Mouse (Mus musculus) cerebellum, postnatal 10 days (tissue): Measurements from ENCODE around the gene Iffo2.

ENCODE experiments used
- DNase-seq, 2 experiments: peaks; one replicate each; pipeline ENCODE4 v3.0.0; 2021; ENCODE audit warnings: mixed read lengths in 2 of 2

Iffo2 gene

GRCm38 (mm10) chr4:139535127-139535695 is 4.9 kb downstream of the Iffo2 start:
- no peak for DNase-seq

DNA sequence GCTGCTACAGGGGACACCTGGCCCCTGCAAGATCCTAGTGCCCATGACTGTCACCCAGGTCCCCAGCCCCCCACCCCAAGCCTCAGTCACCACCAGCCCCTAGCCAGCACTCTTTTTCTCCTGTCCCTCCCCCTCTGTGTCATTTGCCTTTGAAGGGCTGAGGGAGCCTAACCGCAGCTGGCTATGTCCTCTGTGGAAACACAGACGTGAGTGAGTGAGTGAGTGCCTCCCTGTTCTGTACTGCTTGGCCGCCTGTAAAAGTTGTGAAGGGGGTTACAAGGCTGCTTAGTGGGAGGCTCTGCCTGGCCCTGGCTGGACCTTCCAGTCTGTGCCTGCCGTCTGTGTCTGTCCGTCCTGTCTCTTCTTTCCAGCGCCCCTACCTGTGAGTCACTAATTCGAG is 5.4 kb downstream of the Iffo2 start:
- DNase-seq, result no peak

DNA sequence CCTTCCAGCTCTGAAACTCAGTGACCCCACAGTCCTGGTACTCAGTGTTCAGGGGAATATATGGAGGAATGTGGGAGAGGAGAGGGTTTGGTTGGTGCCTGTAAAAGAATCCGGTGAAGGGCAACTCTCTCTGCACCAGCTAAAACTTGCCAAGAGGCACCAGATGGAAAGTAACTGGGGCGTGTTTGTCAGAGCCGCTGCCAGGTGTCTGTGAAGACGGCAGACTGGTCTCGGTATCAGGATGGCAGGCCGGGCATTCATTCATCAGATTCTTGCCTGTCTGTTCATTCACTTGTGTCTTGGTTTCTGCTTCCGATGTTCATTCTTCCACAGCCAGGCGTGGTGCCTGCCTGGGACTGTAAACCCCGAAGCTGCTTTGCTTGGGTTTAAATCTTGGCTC is 6.4 kb downstream of the Iffo2 start:
- peak; percentile 70 to 76 for DNase-seq

- no peak for DNase-seq
These were observed 10.4 kb downstream of the Iffo2 start for GRCm38 (mm10) chr4:139540784-139541183.

DNA sequence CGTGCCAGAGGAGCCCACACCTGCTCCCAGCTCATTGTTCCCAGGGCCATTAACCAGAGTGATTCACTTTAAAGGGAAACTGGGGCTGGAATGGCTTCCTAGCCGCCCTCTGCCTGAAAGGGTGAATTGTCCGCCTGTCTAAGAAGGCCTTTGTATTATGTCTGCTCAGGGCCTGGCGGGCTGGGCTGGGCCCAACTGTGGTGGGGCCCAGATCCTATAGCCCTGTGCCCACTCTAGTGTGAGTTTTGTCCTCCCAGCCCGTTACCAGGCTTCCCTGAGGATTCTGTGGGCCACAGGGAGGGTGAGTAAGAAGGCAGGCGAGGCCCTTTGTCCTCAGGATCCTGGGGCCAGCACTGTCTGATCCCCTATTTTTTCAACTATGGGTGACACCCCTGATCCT is 15.4 kb downstream of the Iffo2 start:
- DNase-seq, result no peak

GRCm38 (mm10) chr4:139549448-139549847 is 19.1 kb downstream of the Iffo2 start:
- no peak for DNase-seq

GRCm38 (mm10) chr4:139555235-139555634 is 24.9 kb downstream of the Iffo2 start:
- DNase-seq, result no peak

DNA sequence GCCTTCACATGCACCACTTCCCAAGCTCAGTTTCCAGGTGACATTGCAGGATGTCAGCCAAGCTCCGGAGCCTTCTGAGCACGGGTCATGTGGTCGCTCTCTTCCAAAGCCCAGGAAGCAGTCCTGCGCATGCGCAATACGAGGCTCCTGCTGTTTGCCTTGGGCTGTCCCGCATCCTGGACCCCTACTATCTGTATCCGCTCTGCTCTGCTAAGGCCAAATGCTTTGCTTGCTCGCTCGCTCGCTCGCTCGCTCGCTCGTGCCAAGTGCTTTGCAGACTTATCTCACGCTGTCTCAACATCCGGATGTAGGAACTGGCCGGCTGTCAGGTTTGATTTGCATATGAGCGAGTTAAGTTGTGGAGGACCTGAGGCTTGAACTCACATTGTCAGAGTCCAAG is 25.6 kb downstream of the Iffo2 start:
- peak; percentile 74 to 75 for DNase-seq

DNA sequence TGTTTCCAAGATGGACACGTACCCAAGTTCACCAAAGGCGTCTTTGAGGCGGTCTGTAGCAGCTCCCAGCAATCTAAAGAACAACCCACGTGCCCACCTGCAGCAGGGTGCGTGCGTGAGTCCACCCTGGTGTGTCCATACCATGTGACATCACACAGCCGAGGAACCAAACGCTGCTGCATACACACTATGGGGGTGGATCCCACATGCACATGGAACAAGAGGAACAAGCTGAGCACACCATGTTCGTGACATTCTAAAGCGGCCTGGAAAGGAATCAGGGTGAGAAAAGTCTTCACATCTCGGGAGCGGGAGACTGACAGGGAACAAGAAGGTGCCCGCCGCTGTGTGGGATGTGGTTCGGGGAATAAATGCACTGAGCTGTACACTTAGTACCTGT is 38.0 kb downstream of the Iffo2 start:
- DNase-seq, result no peak

GRCm38 (mm10) chr4:139570756-139571155 is 40.4 kb downstream of the Iffo2 start:
- DNase-seq, result peak; percentile 42 to 55

DNA sequence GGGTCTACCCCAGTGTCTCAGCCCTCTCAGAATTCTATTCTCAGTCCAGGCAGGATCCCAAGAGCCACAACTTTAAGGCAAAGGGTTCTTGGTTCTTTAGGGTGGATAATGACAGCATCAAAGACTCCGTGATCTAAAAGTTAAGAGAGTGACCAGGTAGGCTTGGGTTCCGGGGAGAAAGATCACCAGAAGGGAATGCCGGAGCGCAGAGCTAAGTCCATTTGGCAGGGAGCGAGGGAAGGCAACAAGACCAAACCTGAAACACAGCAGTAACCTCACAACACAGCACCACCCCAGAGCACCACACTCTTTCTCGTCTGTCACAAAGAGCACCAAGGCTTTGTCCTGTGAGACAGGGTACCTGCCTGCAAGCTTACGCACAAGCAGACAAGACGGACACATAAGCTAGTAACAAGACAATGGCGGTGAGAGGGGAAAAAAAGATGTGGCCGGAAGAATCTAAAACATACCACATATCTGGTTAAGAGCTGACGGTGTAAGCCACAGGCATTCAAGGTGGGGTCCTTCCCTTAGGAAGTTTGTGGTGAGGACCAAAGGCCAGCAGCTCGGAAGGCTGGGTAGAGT is 42.7 kb downstream of the Iffo2 start:
- peak in 1 of 2 experiments; percentile 17 for DNase-seq

GRCm38 (mm10) chr4:139574156-139574798 is 43.9 kb downstream of the Iffo2 start:
- peak; percentile 99 to 100 for DNase-seq

GRCm38 (mm10) chr4:139574799-139575672 is 44.7 kb downstream of the Iffo2 start:
- DNase-seq, result peak; percentile 76 to 82

DNA sequence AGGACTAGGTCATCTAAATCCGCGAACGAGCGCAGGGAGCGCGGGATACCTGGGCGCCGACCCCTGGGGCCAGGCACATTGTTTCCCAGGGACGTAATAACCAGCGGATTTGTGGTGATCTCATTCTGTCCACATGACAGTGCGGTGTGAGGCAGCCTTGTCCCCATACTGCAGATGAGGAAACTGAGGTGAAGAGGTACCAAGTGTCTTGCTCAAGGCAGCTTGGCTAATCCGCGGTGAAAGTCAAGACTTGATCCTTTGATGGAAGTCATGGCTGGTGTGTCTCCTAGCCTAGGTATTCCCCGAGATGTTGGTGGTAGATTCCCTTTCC is 45.3 kb downstream of the Iffo2 start:
- DNase-seq, result no peak

GRCm38 (mm10) chr4:139576251-139576880 is 46.0 kb downstream of the Iffo2 start:
- DNase-seq, result peak; percentile 50 to 59

- peak in 1 of 2 experiments; percentile 33 for DNase-seq
These were observed 46.7 kb downstream of the Iffo2 start for GRCm38 (mm10) chr4:139577006-139577405.

DNA sequence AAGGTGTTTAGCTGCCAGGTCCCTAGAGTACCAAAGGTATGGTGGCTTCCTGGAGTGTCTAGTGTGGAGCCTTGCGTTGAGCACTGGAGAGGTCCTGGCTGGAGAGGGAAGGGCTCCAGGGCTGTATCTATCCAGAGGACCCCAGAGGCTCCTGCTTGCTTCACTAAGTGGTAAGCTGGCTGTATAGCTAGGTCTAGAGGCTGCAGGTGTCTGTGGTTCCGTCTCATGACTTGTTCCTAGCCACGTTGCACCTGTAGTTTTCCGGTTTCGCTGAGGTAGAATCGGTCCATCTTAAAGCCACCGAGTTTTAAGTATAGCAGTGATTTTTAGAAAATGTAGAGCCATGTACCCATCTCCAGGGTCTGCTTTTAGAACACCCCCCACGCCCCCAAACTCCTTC is 48.0 kb downstream of the Iffo2 start:
- no peak for DNase-seq

GRCm38 (mm10) chr4:139579003-139579402 is 48.7 kb downstream of the Iffo2 start:
- DNase-seq, result no peak

- no peak for DNase-seq
These were observed 49.1 kb downstream of the Iffo2 start for GRCm38 (mm10) chr4:139579466-139579865.

DNA sequence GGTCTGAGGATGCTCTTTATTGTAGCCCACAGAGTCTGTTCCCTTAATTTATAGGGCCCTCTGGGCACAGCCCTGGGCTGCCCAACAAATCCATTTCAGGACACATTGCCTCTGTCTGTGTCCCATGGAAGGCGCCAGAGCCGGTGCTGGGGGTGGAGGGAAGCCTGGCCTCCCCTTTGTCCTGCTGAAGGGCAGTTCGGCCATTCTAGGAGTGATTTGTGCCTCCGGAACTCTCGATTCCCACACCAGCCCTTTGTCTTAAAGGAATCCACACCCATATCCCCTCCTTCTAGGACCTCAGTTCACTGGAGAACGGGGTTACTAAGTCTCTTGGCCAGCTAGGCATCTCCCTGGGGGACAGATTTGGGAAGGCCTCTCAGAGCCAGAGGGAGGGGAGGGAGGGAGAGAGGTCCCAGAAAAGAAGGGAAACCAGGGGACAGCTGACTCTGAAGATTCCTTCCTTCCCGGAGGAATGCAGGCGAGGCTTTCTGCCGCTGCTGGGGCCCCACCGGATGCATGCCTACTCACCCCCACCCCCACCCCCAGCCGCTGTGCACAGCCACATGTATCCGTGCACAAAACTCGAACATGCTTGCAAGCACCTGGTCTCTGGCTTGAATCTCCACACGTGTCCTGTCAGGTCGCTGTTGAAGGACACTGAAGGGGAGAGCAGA is 50.5 kb downstream of the Iffo2 start:
- DNase-seq, result peak in 1 of 2 experiments; percentile 35

DNA sequence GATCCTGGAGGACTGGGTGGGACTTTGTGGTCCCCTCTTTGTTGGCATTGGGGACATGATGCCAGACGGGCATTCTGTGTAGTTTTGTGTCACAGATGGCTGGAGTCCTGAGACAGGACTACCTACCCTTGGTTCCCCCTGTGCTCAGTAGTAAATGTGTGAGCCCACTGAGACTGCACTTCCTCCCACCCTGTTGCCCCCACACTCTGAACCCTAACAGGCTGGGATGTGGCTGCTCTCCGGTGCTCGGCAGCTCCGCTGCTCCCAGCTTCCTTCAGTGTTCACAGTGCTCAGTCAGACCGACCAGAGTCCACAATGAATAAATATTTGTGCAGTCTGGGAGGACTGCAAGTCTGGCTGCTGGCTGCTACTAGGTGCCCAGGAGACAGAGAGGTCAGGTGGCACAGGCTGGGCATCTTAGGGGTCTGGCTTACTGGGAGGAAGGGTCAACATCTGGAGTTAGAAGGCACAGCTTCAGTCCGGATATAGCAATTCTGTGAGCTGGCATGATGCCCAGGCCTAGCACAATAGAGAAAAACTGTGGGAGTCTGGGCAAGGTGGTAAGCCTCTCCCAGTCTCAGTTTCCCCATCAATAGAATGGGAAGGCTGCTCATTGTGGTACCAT is 51.2 kb downstream of the Iffo2 start:
- peak; percentile 52 to 55 for DNase-seq

DNA sequence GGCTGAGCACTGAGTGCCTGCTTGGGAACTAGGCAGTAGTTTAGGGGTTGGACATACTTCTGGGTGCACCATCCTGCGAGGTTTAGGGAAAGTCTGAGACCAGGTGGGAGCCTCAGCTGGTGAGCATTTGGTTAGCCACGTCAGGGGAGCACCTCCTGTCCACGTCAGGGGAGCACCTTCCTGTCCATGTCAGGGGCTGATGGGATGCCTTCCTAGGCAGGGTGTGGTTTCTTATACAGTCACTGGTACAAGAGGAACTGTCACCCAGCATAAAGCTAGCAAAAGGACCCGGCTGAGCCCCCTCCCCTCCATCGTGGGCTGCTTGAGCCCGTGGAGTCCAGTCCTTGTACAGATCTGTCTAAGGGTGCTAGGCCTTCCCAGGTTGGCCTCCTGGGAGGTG is 52.0 kb downstream of the Iffo2 start:
- no peak for DNase-seq
